8 mouse cellular contexts compared by ENCODE assay signal in genomic region chr9:107685231-107685981, GRCm38 (mm10). TPM values are rescaled to one million over a fixed set of nuclear protein-coding genes. Genes with fewer than 3 reads are reported as not detected.
A peak's percentile ranks its signal among the peaks of the same experiment; 100 is the strongest.
DNase-seq lines count a peak whose midpoint lies in the region; ATAC-seq and TF ChIP-seq lines count a peak whose summit lies in the region.

No protein-coding gene starts in this region.

- no peaks in the 10 kb centered on the region for H3K4me1 ChIP-seq in cerebellum, adult 2 months (ENCODE audit: control insufficient read depth, insufficient read depth, low read length)
- peaks cover 16% of the 10 kb centered on the region; the same call in 1 of the 2 replicates for H3K4me1 ChIP-seq in embryonic facial prominence, embryonic 10.5 days
- no peaks in the 10 kb centered on the region for H3K4me1 ChIP-seq in heart, postnatal 0 days (ENCODE audit: control insufficient read depth, insufficient read depth)
- H3K4me1 ChIP-seq in limb, embryonic 10.5 days, result peaks cover 5% of the 10 kb centered on the region; the same call in 1 of the 2 replicates
- no peaks in the 10 kb centered on the region for H3K4me1 ChIP-seq in midbrain, embryonic 11.5 days (ENCODE audit: control insufficient read depth, insufficient read depth, low read length)

- WGBS in cerebellum, adult 2 months, result 31% methylated on average over 17 of the region's 17 CpGs
- WGBS in embryonic facial prominence, embryonic 10.5 days, result 42% methylated on average over 17 of the region's 17 CpGs
- WGBS in heart, postnatal 0 days, result 32% methylated on average over 17 of the region's 17 CpGs
- WGBS in limb, embryonic 10.5 days, result 38% methylated on average over 17 of the region's 17 CpGs
- 34% methylated on average over 17 of the region's 17 CpGs for WGBS in midbrain, embryonic 11.5 days

- H3K4me2 ChIP-seq in heart, postnatal 0 days (ENCODE audit: low read depth, low read length), result no peak overlapping the region
- no peak overlapping the region for H3K4me2 ChIP-seq in midbrain, embryonic 11.5 days

- H3K9ac ChIP-seq in heart, postnatal 0 days (replicated peaks; ENCODE audit: low read depth, low read length), result no peak overlapping the region
- H3K9ac ChIP-seq in midbrain, embryonic 11.5 days (ENCODE audit: low read length), result no peak overlapping the region

- no peak overlapping the region for H3K27ac ChIP-seq in cerebellum, adult 2 months (ENCODE audit: insufficient read depth, low read length)
- H3K27ac ChIP-seq in embryonic facial prominence, embryonic 10.5 days (replicated peaks), result peak overlapping the region; percentile 44; the same call in 1 of the 2 replicates
- H3K27ac ChIP-seq in heart, postnatal 0 days (ENCODE audit: low read depth), result no peak overlapping the region
- no peak overlapping the region for H3K27ac ChIP-seq in limb, embryonic 10.5 days
- H3K27ac ChIP-seq in midbrain, embryonic 11.5 days (ENCODE audit: low read depth, low read length), result no peak overlapping the region

- TF ChIP-seq POLR2A in cerebellum, adult 2 months (IDR thresholded peaks at IDR 0.05; ENCODE audit: borderline replicate concordance, insufficient read depth, low read length), result no peak

- no peak for ATAC-seq in cerebellum, adult (ENCODE audit: insufficient number of reproducible peaks, low FRiP score, low TSS enrichment)
- peak; percentile 74 for ATAC-seq in heart, postnatal 0 days (ENCODE audit: insufficient read depth, low read depth)
- peak; percentile 76 for ATAC-seq in midbrain, embryonic 11.5 days (ENCODE audit: low FRiP score)

- peak; percentile 59 for TF ChIP-seq CTCF in cerebellum, adult 2 months (IDR thresholded peaks at IDR 0.05; ENCODE audit: borderline replicate concordance, insufficient read depth, low read depth, low read length)
- peak; percentile 78 for TF ChIP-seq CTCF in heart, postnatal 0 days (IDR thresholded peaks at IDR 0.05; ENCODE audit: low read depth)

- TF ChIP-seq EP300 in heart, postnatal 0 days (IDR thresholded peaks at IDR 0.05; ENCODE audit: low read depth), result no peak

- H3K9me3 ChIP-seq in embryonic facial prominence, embryonic 10.5 days, result no peaks in the 10 kb centered on the region
- no peaks in the 10 kb centered on the region for H3K9me3 ChIP-seq in heart, postnatal 0 days (replicated peaks; ENCODE audit: control insufficient read depth, low read length)
- H3K9me3 ChIP-seq in limb, embryonic 10.5 days (replicated peaks), result no peaks in the 10 kb centered on the region
- H3K9me3 ChIP-seq in midbrain, embryonic 11.5 days (ENCODE audit: control insufficient read depth, low read length), result no peaks in the 10 kb centered on the region

- H3K27me3 ChIP-seq in cerebellum, adult 2 months (ENCODE audit: control insufficient read depth, insufficient read depth, low read length), result no peaks in the 10 kb centered on the region
- no peaks in the 10 kb centered on the region for H3K27me3 ChIP-seq in embryonic facial prominence, embryonic 10.5 days (replicated peaks; ENCODE audit: low read depth, poor library complexity, severe bottlenecking)
- 0 out of 2 replicates have a peak, but pooled peaks cover 3% of the 10 kb centered on the region for H3K27me3 ChIP-seq in heart, postnatal 0 days (ENCODE audit: control insufficient read depth, insufficient read depth, low read length)
- H3K27me3 ChIP-seq in limb, embryonic 10.5 days (ENCODE audit: low read depth, poor library complexity, severe bottlenecking), result no peaks in the 10 kb centered on the region
- no peaks in the 10 kb centered on the region for H3K27me3 ChIP-seq in midbrain, embryonic 11.5 days (ENCODE audit: control insufficient read depth, insufficient read depth, low read length)

- H3K4me3 ChIP-seq in cerebellum, adult 2 months (replicated peaks; ENCODE audit: insufficient read depth, low read depth, low read length), result no peak overlapping the region
- no peak overlapping the region for H3K4me3 ChIP-seq in embryonic facial prominence, embryonic 10.5 days
- no peak overlapping the region for H3K4me3 ChIP-seq in heart, postnatal 0 days (ENCODE audit: low read depth, low read length)
- H3K4me3 ChIP-seq in limb, embryonic 10.5 days, result no peak overlapping the region
- H3K4me3 ChIP-seq in midbrain, embryonic 11.5 days (ENCODE audit: low read depth, low read length), result no peak overlapping the region

- peaks cover 92% of the 10 kb centered on the region for H3K36me3 ChIP-seq in embryonic facial prominence, embryonic 10.5 days (replicated peaks)
- H3K36me3 ChIP-seq in heart, postnatal 0 days (replicated peaks; ENCODE audit: control insufficient read depth, insufficient read depth, low read length), result no peaks in the 10 kb centered on the region
- peaks cover 95% of the 10 kb centered on the region for H3K36me3 ChIP-seq in limb, embryonic 10.5 days
- H3K36me3 ChIP-seq in midbrain, embryonic 11.5 days (ENCODE audit: control insufficient read depth, insufficient read depth, low read length), result peaks cover 2% of the 10 kb centered on the region

- DNase-seq in cerebellum, adult 2 months, result no peak
- peak; percentile 60 for DNase-seq in CD4-positive helper T cell, adult 2 months (ENCODE audit: low read depth, low spot score)
- peak; percentile 77 for DNase-seq in embryonic facial prominence, embryonic 10.5 days (ENCODE audit: low spot score)
- DNase-seq in heart, postnatal 0 days (ENCODE audit: low spot score), result no peak
- peak; percentile 74 for DNase-seq in limb, embryonic 10.5 days (ENCODE audit: low spot score)
- DNase-seq in midbrain, embryonic 11.5 days (ENCODE audit: low spot score, missing footprints), result peak; percentile 92
- peak; percentile 79 for DNase-seq in thymus, postnatal 25 days

RNA-seq across cellular contexts. Expression of gene Gnat1, which starts 5.9 kb away (rescaled TPM):
- 0.15 and 0.36 TPM in 2 replicates for polyA plus RNA-seq in cerebellum, adult 2 months (2012; rRNA removed)
- polyA plus RNA-seq in embryonic facial prominence, embryonic 10.5 days (2016; fragmentation: Nextera tagmentation; extraction: Ambion mirVana), result 3.4 and 4.3 TPM in 2 replicates
- total RNA-seq in heart, postnatal 0 days (2014; rRNA removed; ENCODE audit: low replicate concordance), result not detected in 2 replicates
- 0.25 and 0.33 TPM in 2 replicates for polyA plus RNA-seq in heart, postnatal 0 days (2015; fragmentation: Nextera tagmentation; extraction: Ambion mirVana)
- polyA plus RNA-seq in limb, embryonic 10.5 days (2016; fragmentation: Nextera tagmentation; extraction: Ambion mirVana), result 2.6 and 3.3 TPM in 2 replicates
- 1.1 and 1.4 TPM in 2 replicates for polyA plus RNA-seq in midbrain, embryonic 11.5 days (2014; fragmentation: Nextera tagmentation; extraction: Ambion mirVana)

RNA-seq across cellular contexts. Expression of gene Slc38a3, which starts 16.1 kb away (rescaled TPM):
- polyA plus RNA-seq in cerebellum, adult 2 months (2012; rRNA removed), result 145 and 152 TPM in 2 replicates
- 5.6 and 6.6 TPM in 2 replicates for polyA plus RNA-seq in embryonic facial prominence, embryonic 10.5 days (2016; fragmentation: Nextera tagmentation; extraction: Ambion mirVana)
- total RNA-seq in heart, postnatal 0 days (2014; rRNA removed; ENCODE audit: low replicate concordance), result 8.9 and 16.9 TPM in 2 replicates
- 2.7 and 4.0 TPM in 2 replicates for polyA plus RNA-seq in heart, postnatal 0 days (2015; fragmentation: Nextera tagmentation; extraction: Ambion mirVana)
- 3.9 and 4.3 TPM in 2 replicates for polyA plus RNA-seq in limb, embryonic 10.5 days (2016; fragmentation: Nextera tagmentation; extraction: Ambion mirVana)
- polyA plus RNA-seq in midbrain, embryonic 11.5 days (2014; fragmentation: Nextera tagmentation; extraction: Ambion mirVana), result 11.2 and 11.7 TPM in 2 replicates

RNA-seq across cellular contexts. Expression of gene Sema3f, which starts 24.9 kb away (rescaled TPM):
- polyA plus RNA-seq in cerebellum, adult 2 months (2012; rRNA removed), result 30.4 and 31.8 TPM in 2 replicates
- 13.2 and 21.4 TPM in 2 replicates for polyA plus RNA-seq in embryonic facial prominence, embryonic 10.5 days (2016; fragmentation: Nextera tagmentation; extraction: Ambion mirVana)
- total RNA-seq in heart, postnatal 0 days (2014; rRNA removed; ENCODE audit: low replicate concordance), result 38.4 and 59.5 TPM in 2 replicates
- 2.6 and 2.7 TPM in 2 replicates for polyA plus RNA-seq in heart, postnatal 0 days (2015; fragmentation: Nextera tagmentation; extraction: Ambion mirVana)
- polyA plus RNA-seq in limb, embryonic 10.5 days (2016; fragmentation: Nextera tagmentation; extraction: Ambion mirVana), result 31.7 and 33.6 TPM in 2 replicates
- 9.6 and 11.9 TPM in 2 replicates for polyA plus RNA-seq in midbrain, embryonic 11.5 days (2014; fragmentation: Nextera tagmentation; extraction: Ambion mirVana)

RNA-seq across cellular contexts. Expression of gene Gnai2, which starts 50.2 kb away (rescaled TPM):
- 273 and 301 TPM in 2 replicates for polyA plus RNA-seq in cerebellum, adult 2 months (2012; rRNA removed)
- polyA plus RNA-seq in embryonic facial prominence, embryonic 10.5 days (2016; fragmentation: Nextera tagmentation; extraction: Ambion mirVana), result 334 and 363 TPM in 2 replicates
- total RNA-seq in heart, postnatal 0 days (2014; rRNA removed; ENCODE audit: low replicate concordance), result 472 and 473 TPM in 2 replicates
- polyA plus RNA-seq in heart, postnatal 0 days (2015; fragmentation: Nextera tagmentation; extraction: Ambion mirVana), result 291 and 295 TPM in 2 replicates
- 355 and 403 TPM in 2 replicates for polyA plus RNA-seq in limb, embryonic 10.5 days (2016; fragmentation: Nextera tagmentation; extraction: Ambion mirVana)
- polyA plus RNA-seq in midbrain, embryonic 11.5 days (2014; fragmentation: Nextera tagmentation; extraction: Ambion mirVana), result 578 and 581 TPM in 2 replicates

Comparison
In these comparisons a context has a peak if more than half of its experiments do, and no peak if none do; other contexts are left out.
1. DNase-seq: peak in CD4-positive helper T cell, adult 2 months (single experiment), embryonic facial prominence, embryonic 10.5 days (single experiment), limb, embryonic 10.5 days (single experiment), midbrain, embryonic 11.5 days (single experiment) and thymus, postnatal 25 days (single experiment); none in cerebellum, adult 2 months (0 of 2) and heart, postnatal 0 days (single experiment).
2. RNA of gene Slc38a3, which starts 16.1 kb away (polyA plus RNA-seq): 145 to 152 TPM in cerebellum, adult 2 months; 11.2 to 11.7 TPM in midbrain, embryonic 11.5 days, 5.6 to 6.6 TPM in embryonic facial prominence, embryonic 10.5 days, 2.7 to 4.0 TPM in heart, postnatal 0 days and 3.9 to 4.3 TPM in limb, embryonic 10.5 days; every median in the first group is over 10 times any median in the second.